Mouse (Mus musculus): ENCODE data around the gene Ing2.

DNA sequence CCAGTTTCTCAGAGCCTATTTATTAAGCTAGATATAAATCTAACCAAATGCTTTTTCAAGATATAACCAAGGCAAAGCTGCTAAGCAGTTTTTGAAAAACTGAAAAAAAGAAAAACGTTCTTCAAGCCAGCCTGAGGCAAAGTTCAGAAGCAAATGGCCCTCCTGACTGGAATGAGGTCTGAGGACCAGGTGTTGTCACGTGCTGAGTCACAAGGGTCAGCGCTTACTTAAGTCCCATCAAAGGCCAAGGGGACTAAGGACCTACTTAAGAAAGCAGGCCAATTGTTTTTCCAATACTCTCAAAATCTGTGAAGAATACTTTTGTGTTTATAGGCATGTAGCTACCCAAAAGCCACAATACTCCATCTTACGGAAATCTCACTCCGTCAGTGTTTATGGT, 12.2 kb downstream of the Ing2 start:
- TF ChIP-seq CTCF (IDR thresholded peaks at IDR 0.05; ENCODE audit: control insufficient read depth, insufficient read depth, insufficient replicate concordance, low read depth, low read length) = no peak
- no peak for TF ChIP-seq POLR2A (IDR thresholded peaks at IDR 0.05; ENCODE audit: control insufficient read depth, low read depth, low read length)
